Mouse (Mus musculus): Measurements from ENCODE around the gene Sco1. TPM values are rescaled to one million over a fixed set of nuclear protein-coding genes. Genes with fewer than 3 reads are reported as not detected.
A peak's percentile ranks its signal among the peaks of the same experiment; 100 is the strongest.

Sco1 gene
- polyA plus RNA-seq, 1 experiment from 2014 or later, result 15.7 TPM

DNA sequence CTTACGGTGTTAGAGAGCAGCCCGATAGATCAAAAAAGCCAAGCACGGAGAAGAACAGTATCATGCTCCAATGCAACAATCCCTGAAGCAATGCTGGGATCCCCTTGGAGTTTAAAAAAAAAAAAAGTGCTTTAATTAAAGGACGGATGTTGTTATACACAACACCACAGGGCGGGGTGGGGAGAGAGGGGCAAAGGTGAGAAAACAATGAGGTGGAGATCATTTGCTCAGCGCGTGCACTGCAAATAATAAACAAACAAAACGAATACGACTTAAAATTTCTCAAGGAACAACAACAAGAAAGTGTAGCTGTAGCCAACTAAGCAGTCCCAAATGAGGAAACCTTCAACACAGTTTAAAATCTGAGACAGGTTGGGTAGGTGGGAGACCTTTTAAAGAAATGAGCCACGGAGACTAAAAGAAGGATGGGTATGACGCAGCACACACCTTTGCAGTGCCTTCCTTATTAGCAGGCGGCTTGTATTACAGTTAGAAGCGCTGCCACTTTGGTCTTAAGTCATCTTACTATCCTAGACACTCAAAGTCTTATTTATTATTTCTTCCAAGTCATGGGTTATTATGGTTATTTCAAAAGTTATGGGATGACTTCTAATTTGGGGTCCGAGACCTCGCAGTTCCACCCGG lies 672 bp upstream of the Sco1 start:
- Histone ChIP-seq H3K4me3 (ENCODE audit: low read depth, low read length) (peak overlapping the region; percentile 98), H3K27me3 (ENCODE audit: control insufficient read depth, insufficient read depth, low read length) (no peaks in the 10 kb centered on the region), H3K9me3 (ENCODE audit: control insufficient read depth, low read length) (no peaks in the 10 kb centered on the region), H3K36me3 (ENCODE audit: control insufficient read depth, insufficient read depth, low read length) (peaks cover 5% of the 10 kb centered on the region; the same call in 1 of the 2 replicates), H3K27ac (ENCODE audit: low read depth, low read length) (peak overlapping the region; percentile 82), H3K4me2 (ENCODE audit: low read depth, low read length) (peak overlapping the region; percentile 61), H3K4me1 (ENCODE audit: control insufficient read depth, insufficient read depth, low read length) (peaks cover 11% of the 10 kb centered on the region; the same call in 1 of the 2 replicates), H3K9ac (replicated peaks; ENCODE audit: low read depth, low read length) (peak overlapping the region; percentile 73)
- 9% methylated on average over 16 of the region's 16 CpGs for WGBS
- peak; percentile 47; the same call in 1 of the 2 replicates for ATAC-seq (ENCODE audit: low read depth)

DNA sequence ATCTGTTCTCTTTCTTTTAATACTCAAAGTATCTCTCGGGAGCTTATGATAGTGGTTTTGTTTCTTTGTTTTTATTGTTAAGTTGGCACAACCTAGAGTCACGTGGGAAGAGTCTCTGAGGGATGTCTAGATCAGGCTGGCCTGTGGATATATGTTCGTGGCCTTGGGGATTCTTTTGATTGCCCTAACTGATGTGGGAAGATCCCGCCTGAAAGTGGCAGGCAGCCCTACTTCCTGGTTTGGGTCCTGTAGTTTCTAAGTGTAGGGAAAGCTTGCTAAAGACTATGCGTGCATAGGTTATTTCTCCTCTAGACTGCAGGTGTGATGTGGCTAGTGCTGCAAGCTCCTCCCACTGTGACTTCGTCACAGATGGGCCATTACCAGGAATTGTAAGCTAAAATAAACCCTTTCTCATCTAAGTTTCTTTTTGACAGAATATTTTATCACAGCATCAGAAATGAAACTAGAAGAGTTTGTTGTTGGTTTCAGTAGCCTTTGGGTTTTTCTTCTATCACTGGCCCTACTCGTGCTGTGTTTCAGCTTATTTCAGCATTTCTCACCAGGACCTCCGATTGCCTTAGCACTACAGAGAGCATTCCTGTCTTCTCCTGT lies 2.4 kb downstream of the Sco1 start:
- Histone ChIP-seq H3K27me3 (ENCODE audit: control insufficient read depth, insufficient read depth, low read length) (no peaks in the 10 kb centered on the region), H3K4me3 (ENCODE audit: low read depth, low read length) (no peak overlapping the region), H3K27ac (ENCODE audit: low read depth, low read length) (no peak overlapping the region), H3K4me2 (ENCODE audit: low read depth, low read length) (no peak overlapping the region), H3K36me3 (ENCODE audit: control insufficient read depth, insufficient read depth, low read length) (peaks cover 18% of the 10 kb centered on the region), H3K4me1 (ENCODE audit: control insufficient read depth, insufficient read depth, low read length) (peaks cover 11% of the 10 kb centered on the region; the same call in 1 of the 2 replicates), H3K9me3 (ENCODE audit: control insufficient read depth, low read length) (no peaks in the 10 kb centered on the region), H3K9ac (replicated peaks; ENCODE audit: low read depth, low read length) (no peak overlapping the region)
- ATAC-seq (ENCODE audit: low read depth), result no peak
- 91% methylated on average over 8 of the region's 8 CpGs for WGBS

DNA sequence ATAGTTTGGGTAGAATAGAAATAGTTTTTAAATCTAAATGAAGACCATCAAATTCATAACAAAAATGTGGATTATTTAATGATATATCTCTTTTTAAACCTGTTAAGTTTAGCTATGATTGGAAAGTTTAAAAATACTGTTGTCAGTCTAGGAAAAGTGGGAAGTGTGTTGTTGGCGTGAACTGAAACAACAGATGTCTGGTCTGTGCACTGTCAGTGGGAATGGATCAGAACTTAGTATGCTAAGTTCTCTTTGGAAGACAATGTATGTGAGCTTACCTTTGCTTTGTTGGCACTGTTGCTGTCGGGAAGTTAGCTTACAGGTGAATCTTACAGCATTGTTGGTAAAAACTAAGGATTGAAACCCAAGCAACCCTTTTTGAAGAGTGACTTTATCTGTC lies 8.8 kb downstream of the Sco1 start:
- Histone ChIP-seq H3K4me2 (ENCODE audit: low read depth, low read length) (no peak overlapping the region), H3K4me1 (ENCODE audit: control insufficient read depth, insufficient read depth, low read length) (no peaks in the 10 kb centered on the region), H3K4me3 (ENCODE audit: low read depth, low read length) (no peak overlapping the region), H3K27me3 (ENCODE audit: control insufficient read depth, insufficient read depth, low read length) (no peaks in the 10 kb centered on the region), H3K36me3 (ENCODE audit: control insufficient read depth, insufficient read depth, low read length) (peaks cover 44% of the 10 kb centered on the region), H3K9ac (replicated peaks; ENCODE audit: low read depth, low read length) (no peak overlapping the region), H3K9me3 (ENCODE audit: control insufficient read depth, low read length) (no peaks in the 10 kb centered on the region), H3K27ac (ENCODE audit: low read depth, low read length) (no peak overlapping the region)
- ATAC-seq (ENCODE audit: low read depth), result no peak
- 89% methylated on average over 2 of the region's 2 CpGs for WGBS

DNA sequence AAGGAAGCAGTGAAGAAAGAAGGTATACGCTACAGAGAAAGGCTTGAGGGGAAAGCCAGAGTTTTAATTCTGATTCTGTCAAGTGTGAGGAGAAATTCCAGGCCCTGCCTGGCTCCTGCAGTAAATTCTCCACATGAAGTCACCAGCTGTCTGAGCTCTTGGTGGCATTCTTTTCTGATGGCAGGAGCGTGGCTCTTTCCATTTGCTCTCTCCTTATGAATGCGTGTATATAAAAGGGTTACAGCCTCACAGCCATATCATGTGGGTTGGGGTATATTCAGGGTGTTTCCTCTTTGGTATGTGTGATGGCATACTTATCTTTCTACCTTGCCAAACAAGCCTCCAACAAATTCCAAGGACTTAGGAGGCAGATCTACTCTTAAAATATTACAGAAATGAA lies 10.3 kb downstream of the Sco1 start:
- Histone ChIP-seq H3K4me2 (ENCODE audit: low read depth, low read length) (no peak overlapping the region), H3K4me3 (ENCODE audit: low read depth, low read length) (no peak overlapping the region), H3K27ac (ENCODE audit: low read depth, low read length) (no peak overlapping the region), H3K9ac (replicated peaks; ENCODE audit: low read depth, low read length) (no peak overlapping the region), H3K27me3 (ENCODE audit: control insufficient read depth, insufficient read depth, low read length) (no peaks in the 10 kb centered on the region), H3K4me1 (ENCODE audit: control insufficient read depth, insufficient read depth, low read length) (no peaks in the 10 kb centered on the region), H3K9me3 (ENCODE audit: control insufficient read depth, low read length) (no peaks in the 10 kb centered on the region), H3K36me3 (ENCODE audit: control insufficient read depth, insufficient read depth, low read length) (peaks cover 34% of the 10 kb centered on the region)
- 87% methylated on average over 3 of the region's 3 CpGs for WGBS
- no peak for ATAC-seq (ENCODE audit: low read depth)

DNA sequence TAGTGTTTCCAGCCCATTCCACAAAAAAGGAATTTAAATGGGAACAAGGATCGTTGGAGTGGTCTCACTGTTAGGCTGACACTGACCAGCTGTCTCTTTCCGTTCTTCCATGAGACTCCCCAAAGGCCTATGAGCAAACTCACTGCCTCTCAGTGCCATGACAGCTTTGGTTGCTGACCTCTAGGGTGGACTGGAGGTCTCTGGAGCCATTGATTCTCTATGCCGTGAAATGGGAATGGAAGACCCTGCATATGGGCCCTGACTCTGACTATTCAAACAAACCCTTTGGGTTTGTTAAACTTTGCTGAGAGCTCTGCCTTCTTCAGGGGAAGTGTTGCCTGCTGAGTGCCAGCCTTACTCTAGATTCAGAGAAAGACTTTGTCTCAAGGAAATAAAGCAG lies 15.3 kb downstream of the Sco1 start:
- Histone ChIP-seq H3K4me2 (ENCODE audit: low read depth, low read length) (no peak overlapping the region), H3K36me3 (ENCODE audit: control insufficient read depth, insufficient read depth, low read length) (peaks cover 24% of the 10 kb centered on the region), H3K9ac (replicated peaks; ENCODE audit: low read depth, low read length) (no peak overlapping the region), H3K9me3 (ENCODE audit: control insufficient read depth, low read length) (no peaks in the 10 kb centered on the region), H3K4me3 (ENCODE audit: low read depth, low read length) (no peak overlapping the region), H3K27ac (ENCODE audit: low read depth, low read length) (no peak overlapping the region), H3K4me1 (ENCODE audit: control insufficient read depth, insufficient read depth, low read length) (no peaks in the 10 kb centered on the region), H3K27me3 (ENCODE audit: control insufficient read depth, insufficient read depth, low read length) (no peaks in the 10 kb centered on the region)
- ATAC-seq (ENCODE audit: low read depth), result no peak
- WGBS, result 95% methylated on average over 3 of the region's 3 CpGs

DNA sequence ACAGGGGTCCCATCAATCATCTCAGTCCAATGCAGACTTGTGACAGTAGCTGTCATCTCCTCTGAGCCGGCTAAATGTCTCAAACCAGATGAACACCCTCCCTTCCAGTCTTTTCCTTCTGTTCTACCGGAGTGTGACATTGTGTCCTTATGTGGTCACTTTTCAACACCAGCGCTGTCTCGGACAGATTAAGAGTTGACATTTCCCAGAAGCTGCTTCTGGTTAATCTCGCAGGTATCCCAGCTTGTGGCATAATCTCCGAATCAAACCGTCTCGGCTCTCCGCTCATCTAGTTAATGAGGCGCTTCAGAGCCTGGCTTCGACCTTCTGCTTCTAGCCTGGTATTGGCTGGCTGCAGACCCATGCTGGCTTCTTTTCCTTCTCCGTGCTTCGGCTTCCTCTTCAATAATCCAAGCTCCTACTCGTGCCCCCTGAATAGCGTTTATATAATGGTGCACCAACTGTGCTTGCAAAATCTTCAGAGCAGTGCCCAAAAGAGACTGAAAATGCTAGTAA lies 20.2 kb downstream of the Sco1 start:
- no peaks in the 10 kb centered on the region for H3K27me3 ChIP-seq (ENCODE audit: control insufficient read depth, insufficient read depth, low read length)
- WGBS, result 69% methylated on average over 15 of the region's 15 CpGs
- H3K4me1 ChIP-seq (ENCODE audit: control insufficient read depth, insufficient read depth, low read length), result no peaks in the 10 kb centered on the region
- no peaks in the 10 kb centered on the region for H3K9me3 ChIP-seq (ENCODE audit: control insufficient read depth, low read length)
- H3K27ac ChIP-seq (ENCODE audit: low read depth, low read length), result no peak overlapping the region
- H3K9ac ChIP-seq (replicated peaks; ENCODE audit: low read depth, low read length), result no peak overlapping the region
- no peak overlapping the region for H3K4me3 ChIP-seq (ENCODE audit: low read depth, low read length)
- H3K4me2 ChIP-seq (ENCODE audit: low read depth, low read length), result no peak overlapping the region
- no peak for ATAC-seq (ENCODE audit: low read depth)
- H3K36me3 ChIP-seq (ENCODE audit: control insufficient read depth, insufficient read depth, low read length), result no peaks in the 10 kb centered on the region

DNA sequence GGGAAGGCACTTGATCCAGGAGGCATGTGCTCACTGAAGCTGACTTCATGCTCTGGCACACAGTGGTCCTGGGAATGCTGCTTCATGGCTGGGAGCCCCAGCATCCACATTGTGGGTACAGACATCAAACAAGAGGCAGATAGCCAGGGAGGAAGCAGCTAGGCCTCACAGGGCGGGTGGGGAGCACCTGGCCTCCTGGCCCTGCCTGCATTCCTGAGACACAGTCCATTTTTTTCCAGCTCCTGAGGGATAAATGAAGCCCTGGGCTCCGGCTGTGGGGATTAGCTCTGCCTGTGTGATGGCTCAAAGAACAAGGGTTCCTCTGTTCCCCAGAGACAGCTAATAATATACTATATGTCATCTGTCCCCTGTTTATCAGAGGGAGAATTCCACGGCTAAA lies 22.6 kb downstream of the Sco1 start:
- H3K27me3 ChIP-seq (ENCODE audit: control insufficient read depth, insufficient read depth, low read length), result no peaks in the 10 kb centered on the region
- no peak overlapping the region for H3K27ac ChIP-seq (ENCODE audit: low read depth, low read length)
- no peak overlapping the region for H3K9ac ChIP-seq (replicated peaks; ENCODE audit: low read depth, low read length)
- no peaks in the 10 kb centered on the region for H3K9me3 ChIP-seq (ENCODE audit: control insufficient read depth, low read length)
- no peak overlapping the region for H3K4me2 ChIP-seq (ENCODE audit: low read depth, low read length)
- no peaks in the 10 kb centered on the region for H3K36me3 ChIP-seq (ENCODE audit: control insufficient read depth, insufficient read depth, low read length)
- ATAC-seq (ENCODE audit: low read depth), result no peak
- no peak overlapping the region for H3K4me3 ChIP-seq (ENCODE audit: low read depth, low read length)
- H3K4me1 ChIP-seq (ENCODE audit: control insufficient read depth, insufficient read depth, low read length), result no peaks in the 10 kb centered on the region
- WGBS, result 33% methylated on average over 3 of the region's 3 CpGs

DNA sequence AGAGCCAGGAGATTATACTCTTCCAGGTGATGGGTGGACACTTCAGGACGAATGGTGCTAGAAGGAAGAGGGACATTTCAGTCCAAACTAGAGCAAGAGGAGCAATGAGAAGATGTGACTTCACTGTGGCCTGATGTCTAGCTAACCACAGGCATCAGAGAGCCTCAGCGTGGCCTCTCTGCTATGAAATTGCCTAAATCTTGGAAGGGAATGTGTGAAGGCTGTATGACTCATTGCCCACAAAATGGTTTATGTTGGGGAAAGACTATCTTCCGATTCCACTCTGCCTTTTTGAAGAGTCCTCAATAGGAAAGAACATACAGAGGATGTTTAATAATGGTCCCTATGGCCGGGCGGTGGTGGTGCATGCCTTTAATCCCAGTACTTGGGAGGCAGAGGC lies 24.3 kb downstream of the Sco1 start:
- no peaks in the 10 kb centered on the region for H3K36me3 ChIP-seq (ENCODE audit: control insufficient read depth, insufficient read depth, low read length)
- ATAC-seq (ENCODE audit: low read depth), result no peak
- no peak overlapping the region for H3K27ac ChIP-seq (ENCODE audit: low read depth, low read length)
- H3K9ac ChIP-seq (replicated peaks; ENCODE audit: low read depth, low read length), result no peak overlapping the region
- no peaks in the 10 kb centered on the region for H3K9me3 ChIP-seq (ENCODE audit: control insufficient read depth, low read length)
- H3K4me3 ChIP-seq (ENCODE audit: low read depth, low read length), result no peak overlapping the region
- WGBS, result 84% methylated on average over 5 of the region's 5 CpGs
- no peak overlapping the region for H3K4me2 ChIP-seq (ENCODE audit: low read depth, low read length)
- H3K4me1 ChIP-seq (ENCODE audit: control insufficient read depth, insufficient read depth, low read length), result no peaks in the 10 kb centered on the region
- H3K27me3 ChIP-seq (ENCODE audit: control insufficient read depth, insufficient read depth, low read length), result no peaks in the 10 kb centered on the region

DNA sequence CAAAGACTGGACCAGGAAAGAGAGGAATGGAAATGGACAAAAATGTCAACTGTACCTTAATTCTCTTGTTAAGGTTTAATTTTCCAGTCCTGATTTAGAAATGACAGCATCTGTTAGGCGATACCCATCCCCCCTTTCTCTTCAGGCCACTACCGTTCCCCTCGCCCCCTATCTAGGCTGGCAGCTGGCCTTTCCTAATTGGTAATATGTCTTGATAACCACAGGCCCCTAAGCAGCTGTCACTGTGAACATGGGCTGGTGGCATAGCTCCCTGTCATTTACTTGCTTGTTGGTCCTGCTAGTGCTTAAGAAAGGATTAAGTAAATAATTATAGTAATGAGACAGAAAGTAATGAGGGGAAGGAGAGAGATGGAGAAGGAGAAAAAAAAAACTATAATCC lies 25.0 kb downstream of the Sco1 start:
- H3K9me3 ChIP-seq (ENCODE audit: control insufficient read depth, low read length), result no peaks in the 10 kb centered on the region
- H3K4me1 ChIP-seq (ENCODE audit: control insufficient read depth, insufficient read depth, low read length), result no peaks in the 10 kb centered on the region
- WGBS, result 28% methylated on average over 3 of the region's 3 CpGs
- H3K27ac ChIP-seq (ENCODE audit: low read depth, low read length), result no peak overlapping the region
- H3K9ac ChIP-seq (replicated peaks; ENCODE audit: low read depth, low read length), result no peak overlapping the region
- no peaks in the 10 kb centered on the region for H3K36me3 ChIP-seq (ENCODE audit: control insufficient read depth, insufficient read depth, low read length)
- no peaks in the 10 kb centered on the region for H3K27me3 ChIP-seq (ENCODE audit: control insufficient read depth, insufficient read depth, low read length)
- no peak for ATAC-seq (ENCODE audit: low read depth)
- no peak overlapping the region for H3K4me3 ChIP-seq (ENCODE audit: low read depth, low read length)
- no peak overlapping the region for H3K4me2 ChIP-seq (ENCODE audit: low read depth, low read length)

Measured in neural tube, embryonic 14.5 days (tissue).